ENCODE assay signal across 17 mouse cellular contexts in genomic region chr7:100181176-100181575, GRCm38 (mm10). TPM values are rescaled to one million over a fixed set of nuclear protein-coding genes. Genes with fewer than 3 reads are reported as not detected.
"Had no signal": no experiment of that assay in that cellular context is flagged by ENCODE, and none has a peak within 500 bp of the region (broad histone marks: within the 10 kb centered on the region; RNA-seq: fewer than 3 reads in every experiment).

No protein-coding gene starts in this region.

- DNase-seq: kidney, adult 2 months; kidney, postnatal 25 days; layer of hippocampus, adult 9-11 months; liver, embryonic 13.5 days; lung, adult 2 months; lung, postnatal 14 days; lung, postnatal 4 days; retina, postnatal 1 day; right cerebral cortex, postnatal 25 days; thymus, postnatal 36 days had no signal

- H3K36me3 ChIP-seq: liver, embryonic 13.5 days; midbrain, embryonic 12.5 days; midbrain, embryonic 15.5 days; neural tube, embryonic 13.5 days had no signal

- H3K9ac ChIP-seq: liver, embryonic 13.5 days; midbrain, embryonic 12.5 days; midbrain, embryonic 15.5 days; neural tube, embryonic 13.5 days had no signal

- H3K9me3 ChIP-seq: liver, embryonic 13.5 days; midbrain, embryonic 12.5 days; midbrain, embryonic 15.5 days; neural tube, embryonic 13.5 days had no signal

- ATAC-seq: midbrain, embryonic 15.5 days had no signal

- H3K4me2 ChIP-seq: midbrain, embryonic 12.5 days; midbrain, embryonic 15.5 days; neural tube, embryonic 13.5 days had no signal

- H3K27ac ChIP-seq: kidney, postnatal 0 days; layer of hippocampus, adult 2 months; liver, embryonic 13.5 days; midbrain, embryonic 12.5 days; midbrain, embryonic 15.5 days; neural tube, embryonic 13.5 days had no signal

- H3K4me3 ChIP-seq: layer of hippocampus, adult 2 months; liver, embryonic 13.5 days; midbrain, embryonic 12.5 days; midbrain, embryonic 15.5 days; myocyte; neural tube, embryonic 13.5 days had no signal

RNA-seq across cellular contexts. Expression of gene Kcne3, which starts 4.9 kb away (rescaled TPM):
- polyA plus RNA-seq: myocyte had no signal

RNA-seq across cellular contexts. Expression of gene Lipt2, which starts 22.1 kb away (rescaled TPM):
- total RNA-seq: monocyte, adult 5-6 weeks had no signal
